Mouse (Mus musculus) CD8-positive naive resting alpha-beta T cell, adult 2 months (primary cell): ENCODE results near the gene Tmem238.
"Not testable (repeated sequence)": the region's sequence is repeated elsewhere in the genome, so short reads cannot be mapped to it uniquely, and the experiment has no call there.

Source experiments
- DNase-seq, 2 experiments: peaks; one replicate each; pipeline ENCODE4 v3.0.0; 2022; ENCODE audit warnings: low read depth in 2 of 2, low spot score in 2 of 2

Gene Tmem238

DNA sequence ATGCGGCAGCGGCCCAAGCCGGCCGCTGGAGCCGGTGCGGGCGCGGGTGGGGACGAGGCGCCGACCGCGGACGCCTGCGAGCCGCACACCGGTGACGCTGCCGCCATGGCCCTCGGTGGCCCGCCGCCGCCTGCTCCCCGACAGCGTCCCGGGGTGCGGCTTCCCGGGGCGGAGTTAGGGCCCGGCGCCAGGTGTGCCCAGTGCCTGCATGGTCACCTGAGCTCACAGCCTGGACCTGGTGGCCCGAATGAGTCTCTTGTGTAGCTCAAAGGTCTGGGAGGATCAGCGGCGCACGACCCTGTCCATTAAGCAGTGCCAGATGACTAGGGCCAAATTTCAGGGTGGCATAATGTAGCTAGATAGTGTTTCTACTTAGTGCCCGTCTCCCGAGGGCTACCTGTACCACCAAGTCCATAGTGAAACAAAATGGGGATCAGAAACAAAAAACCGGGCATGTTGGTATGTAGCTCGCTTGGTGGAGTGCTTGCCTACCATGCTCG lies at the start of gene Tmem238:
Gene Tmem238, minus strand, starts transcription at position 221 of the 500 bp plus-strand sequence.
- peak in 1 of 2 experiments; percentile 3 for DNase-seq

DNA sequence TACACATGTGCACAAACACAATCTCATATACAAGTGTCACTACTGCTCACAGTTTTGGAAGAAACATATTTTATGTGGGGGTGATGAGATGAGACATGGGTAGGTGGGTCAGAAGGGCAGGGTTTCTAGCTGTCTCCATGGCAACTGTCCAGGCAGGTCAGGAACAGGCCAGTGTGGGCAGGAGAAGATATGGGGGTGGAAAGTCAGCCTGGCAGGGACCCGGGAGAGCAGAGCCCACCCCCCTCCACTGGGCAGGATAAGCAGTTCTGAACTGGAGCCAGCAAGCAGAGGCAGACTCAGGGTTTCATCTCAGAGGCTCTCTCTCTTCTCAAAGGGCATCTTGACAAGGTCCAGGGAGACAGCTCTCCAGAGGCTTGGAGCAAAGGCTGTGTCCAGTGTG lies 48.2 kb upstream of the Tmem238 start:
- DNase-seq: no peak

DNA sequence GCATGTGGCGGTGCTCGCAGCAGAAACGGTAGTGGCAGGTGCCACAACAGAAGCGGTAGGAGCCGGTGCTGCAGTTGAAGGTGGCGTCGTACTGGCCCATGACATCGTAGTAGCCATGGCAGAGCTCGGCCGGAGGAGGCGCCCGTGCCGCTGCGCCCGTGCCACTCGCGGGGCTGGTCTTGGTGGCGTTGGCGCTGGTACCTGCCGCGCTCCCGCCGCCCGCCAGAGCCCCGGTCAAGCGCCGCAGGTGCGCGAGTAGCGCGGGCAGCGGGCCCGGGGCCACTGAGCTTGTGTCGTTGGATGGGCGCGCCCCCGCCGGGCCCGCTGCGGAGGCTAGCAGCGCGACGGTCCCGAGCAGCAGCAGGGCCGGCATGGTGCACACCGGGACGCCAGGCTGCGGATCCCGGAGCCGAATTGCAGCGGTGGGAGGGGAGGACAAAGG lies 46.9 kb upstream of the Tmem238 start:
- DNase-seq: peak; percentile 60 to 61

DNA sequence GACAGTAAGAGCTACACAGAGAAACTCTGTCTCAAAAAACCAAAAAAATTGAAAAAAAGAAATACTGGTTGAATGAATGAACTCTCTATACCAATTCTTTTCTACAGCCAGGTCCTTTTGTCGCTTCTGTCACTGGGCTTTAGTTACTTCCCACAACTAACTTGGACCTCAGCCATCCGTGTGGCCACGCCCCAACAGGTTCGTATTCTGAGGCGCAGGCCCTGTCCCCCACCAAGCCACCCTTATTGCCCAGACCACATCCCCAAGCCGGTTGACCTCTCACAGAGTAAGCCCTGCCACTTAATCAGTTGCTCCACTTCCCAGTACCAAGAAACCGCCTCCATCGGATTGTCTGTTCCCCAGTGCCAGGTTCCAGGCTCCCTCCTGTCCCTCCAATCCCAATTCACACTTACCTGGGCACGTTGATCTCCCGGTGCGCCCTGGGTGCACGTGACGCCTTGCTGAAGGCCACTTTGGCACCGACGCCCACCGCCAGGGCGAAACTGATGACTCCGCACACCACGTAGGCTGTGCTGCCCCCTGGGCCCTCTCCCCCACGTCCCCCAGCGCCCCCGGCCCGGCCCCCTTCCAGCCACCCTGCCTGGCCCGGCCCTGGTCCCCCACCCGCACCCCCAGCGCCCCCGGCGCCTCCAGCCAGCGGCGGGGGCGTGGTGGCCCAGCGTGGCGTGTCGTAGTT lies 46.3 kb upstream of the Tmem238 start:
- DNase-seq: no peak

DNA sequence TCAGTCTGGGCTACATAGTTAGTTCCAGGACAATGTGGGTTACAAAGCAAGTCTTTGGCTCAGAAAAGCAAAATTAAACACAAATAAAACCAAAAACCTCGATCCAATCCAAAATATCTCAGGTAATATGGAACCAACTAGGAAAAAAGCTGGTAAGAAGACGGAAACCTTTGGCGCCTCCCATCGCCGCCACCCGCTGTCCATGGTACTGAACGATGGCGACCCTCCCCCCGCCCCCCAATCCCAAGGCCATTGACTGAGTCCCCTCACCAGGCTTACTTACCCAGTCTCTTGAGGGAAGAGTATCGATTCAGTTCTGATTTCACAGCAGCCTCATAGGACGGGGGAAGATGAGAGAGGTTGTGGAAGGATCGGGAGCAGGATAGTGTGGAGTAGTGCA lies 41.0 kb upstream of the Tmem238 start:
- no peak for DNase-seq

DNA sequence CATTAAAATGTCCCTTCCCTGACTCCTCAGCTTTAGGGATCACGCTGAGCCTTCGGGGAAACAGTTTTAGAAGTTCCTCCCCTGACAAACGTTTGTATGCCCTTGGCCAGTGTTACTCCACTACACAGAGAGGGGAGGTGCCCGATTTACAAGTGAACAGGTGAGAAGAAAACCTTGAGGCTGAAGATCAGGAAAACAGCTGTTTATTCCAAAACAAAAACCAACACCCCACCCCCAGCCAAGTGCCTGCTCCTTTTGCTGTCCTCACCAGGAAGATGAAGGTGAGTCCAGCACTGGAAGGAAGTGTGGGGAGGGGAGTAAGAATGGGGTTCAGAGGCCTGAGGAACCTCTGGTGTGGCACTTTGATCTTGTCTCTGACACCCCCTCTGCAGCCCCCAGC lies 35.9 kb upstream of the Tmem238 start:
- DNase-seq: no peak

DNA sequence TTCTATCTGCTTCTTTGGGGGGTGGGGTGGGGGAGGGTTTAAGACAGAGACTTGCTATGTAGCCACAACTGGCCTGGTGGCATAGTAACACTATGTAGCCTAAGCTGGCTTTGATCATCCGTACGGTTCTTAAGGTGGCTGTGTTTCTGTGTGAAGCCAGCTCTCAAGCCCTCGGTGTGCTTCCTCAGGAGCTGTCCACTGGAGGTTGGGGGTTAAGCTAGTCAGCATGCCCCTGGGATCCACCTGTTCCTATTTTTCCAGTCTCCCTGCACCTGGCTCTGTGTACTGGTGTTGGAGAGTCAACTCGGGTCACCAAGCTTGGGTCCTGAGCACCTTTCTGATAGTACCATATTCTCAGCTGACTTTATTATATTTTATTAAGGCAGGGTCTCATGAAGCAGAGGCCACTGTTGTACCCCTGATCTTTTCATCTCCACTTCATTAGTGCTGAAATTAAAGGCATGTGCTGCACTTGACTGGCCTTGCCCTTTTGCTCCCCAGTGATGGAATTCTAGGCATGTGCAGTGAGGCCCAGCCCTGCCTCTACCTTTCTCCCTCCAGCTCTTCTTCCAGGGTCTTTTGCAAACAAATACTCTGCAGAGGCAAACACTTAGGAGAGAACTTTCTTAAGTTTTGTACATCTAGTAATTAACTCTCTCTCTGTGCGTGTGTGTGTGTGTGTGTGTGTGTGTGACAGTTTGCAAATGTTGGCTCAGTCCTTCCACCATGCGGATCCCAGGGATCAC lies 32.9 kb upstream of the Tmem238 start:
- no peak for DNase-seq

DNA sequence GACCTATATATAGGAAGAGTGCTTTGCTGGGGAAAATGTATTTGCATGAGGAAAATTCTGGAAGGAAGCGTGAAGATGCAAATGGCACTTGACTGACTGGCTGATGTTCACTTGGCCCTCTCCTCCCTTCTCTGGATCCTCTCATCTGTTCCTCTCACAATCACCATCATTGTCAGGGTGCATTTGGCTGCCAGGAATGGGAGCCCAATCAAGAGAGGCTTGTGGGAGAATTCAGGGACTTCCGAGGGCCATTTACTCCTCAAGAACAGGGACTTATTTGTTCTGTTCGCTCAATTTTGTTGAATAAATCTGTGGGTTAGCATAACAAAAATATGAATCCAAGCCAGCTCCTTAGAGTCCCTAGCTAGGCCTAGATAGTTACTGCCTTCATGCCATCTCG lies 32.2 kb upstream of the Tmem238 start:
- no peak for DNase-seq

DNA sequence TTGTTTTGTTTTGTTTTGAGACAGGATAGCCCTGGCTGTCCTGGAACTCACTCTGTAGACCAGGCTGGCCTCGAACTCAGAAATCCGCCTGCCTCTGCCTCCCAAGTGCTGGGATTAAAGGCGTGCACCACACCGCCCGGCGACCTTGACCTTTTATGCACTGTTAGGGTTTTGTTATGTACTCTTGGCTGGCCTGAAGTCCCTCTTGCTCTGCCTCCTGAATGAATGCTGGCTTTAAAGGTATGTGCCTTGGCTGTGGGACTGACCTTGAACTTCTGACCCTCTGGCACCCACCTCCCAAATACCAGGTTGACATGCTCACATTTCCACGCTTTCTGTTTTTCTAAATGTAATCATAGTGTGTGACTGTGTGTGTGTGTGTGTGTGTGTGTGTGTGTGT lies 31.5 kb upstream of the Tmem238 start:
- not testable (repeated sequence) for DNase-seq

DNA sequence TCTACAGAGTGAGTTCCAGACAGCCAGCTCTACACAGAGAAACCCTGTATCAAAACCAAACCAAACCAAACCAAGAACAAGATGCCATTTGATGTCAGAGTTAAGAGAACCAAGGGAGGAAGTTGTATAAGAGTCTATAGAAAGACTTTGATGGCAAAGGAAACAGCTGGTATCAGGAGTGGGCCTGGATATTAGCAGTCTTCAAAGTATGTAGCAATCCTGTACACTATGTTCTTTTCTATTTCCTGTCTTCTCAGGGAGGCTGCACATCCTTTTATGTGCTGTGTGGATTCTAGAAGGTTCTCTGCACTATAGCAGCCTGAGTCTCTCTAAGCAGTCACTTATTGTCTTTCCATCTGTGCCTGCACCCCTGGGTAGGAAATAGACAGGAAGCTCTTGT lies 27.1 kb upstream of the Tmem238 start:
- no peak for DNase-seq

DNA sequence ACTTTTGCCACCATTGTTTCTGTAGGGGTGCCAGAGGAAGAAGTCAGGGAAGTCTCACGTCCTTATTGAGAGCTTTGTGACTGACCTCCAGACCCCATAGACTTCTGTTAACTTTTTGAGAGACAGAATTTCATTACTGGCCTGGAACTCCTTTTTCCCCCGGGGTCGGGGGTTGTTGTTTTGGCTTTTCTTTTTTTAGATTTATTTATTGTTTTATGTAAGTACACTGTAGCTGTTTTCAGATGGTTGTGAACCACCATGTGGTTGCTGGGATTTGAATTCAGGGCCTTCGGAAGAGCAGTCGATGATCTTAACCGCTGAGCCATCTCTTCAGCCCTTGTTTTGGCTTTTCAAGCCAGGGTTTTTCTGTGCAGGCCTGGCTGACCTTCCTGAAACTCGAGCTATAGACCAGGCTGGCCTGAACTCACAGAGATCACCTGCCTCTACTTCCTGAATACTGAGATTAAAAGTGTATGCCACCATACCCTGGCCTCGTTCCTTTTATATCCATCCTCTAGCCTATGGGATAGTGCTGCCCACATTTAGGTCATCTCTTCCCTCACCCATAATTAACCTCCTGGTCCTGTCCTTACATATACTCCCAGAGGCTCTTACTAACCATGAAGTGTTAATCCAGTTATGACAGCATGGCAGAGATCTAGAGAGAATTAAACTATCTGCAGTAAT lies 23.8 kb upstream of the Tmem238 start:
- no peak for DNase-seq

DNA sequence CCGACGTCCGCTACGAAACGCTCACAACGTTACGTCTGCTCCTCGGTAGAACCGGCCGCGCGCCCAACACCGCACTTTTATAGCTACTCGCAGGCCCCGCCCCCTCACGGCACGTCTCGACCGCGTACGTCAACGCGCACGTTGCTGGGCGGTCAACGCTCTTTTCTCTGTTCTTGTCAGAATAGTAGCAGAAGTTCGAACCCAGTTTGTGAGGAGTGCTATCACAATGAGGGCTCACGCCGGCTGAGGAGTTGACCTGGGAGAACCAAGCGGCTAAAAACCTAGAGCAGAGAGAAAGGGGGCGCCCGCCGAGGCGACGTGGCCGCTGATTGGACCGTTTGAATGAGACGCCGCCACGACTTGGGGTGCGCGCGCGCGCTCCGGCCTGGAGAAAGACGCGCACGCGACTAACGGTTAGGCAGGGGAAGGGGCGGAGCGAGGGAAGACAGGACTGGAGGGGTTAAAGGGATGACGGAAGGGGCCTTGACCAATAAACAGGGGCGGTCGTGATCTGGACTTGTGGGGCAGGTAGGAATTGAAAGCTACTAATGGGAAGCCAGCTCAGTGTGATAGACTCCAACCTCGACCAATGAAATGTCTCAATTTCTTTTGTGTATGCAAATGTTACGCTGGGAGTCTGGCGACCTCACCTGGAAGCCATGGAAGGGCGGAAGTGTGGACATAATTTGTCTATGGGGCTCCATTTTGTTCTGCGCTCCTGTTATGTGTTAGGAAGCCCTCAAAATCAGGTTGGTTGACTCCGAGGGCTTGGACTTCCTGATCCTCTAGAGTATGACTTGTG lies 23.0 kb upstream of the Tmem238 start, which contains the start of gene Ube2s:
Gene Ube2s, minus strand, starts transcription at position 288 of the 802 bp plus-strand sequence.
- peak; percentile 97 to 98 for DNase-seq

DNA sequence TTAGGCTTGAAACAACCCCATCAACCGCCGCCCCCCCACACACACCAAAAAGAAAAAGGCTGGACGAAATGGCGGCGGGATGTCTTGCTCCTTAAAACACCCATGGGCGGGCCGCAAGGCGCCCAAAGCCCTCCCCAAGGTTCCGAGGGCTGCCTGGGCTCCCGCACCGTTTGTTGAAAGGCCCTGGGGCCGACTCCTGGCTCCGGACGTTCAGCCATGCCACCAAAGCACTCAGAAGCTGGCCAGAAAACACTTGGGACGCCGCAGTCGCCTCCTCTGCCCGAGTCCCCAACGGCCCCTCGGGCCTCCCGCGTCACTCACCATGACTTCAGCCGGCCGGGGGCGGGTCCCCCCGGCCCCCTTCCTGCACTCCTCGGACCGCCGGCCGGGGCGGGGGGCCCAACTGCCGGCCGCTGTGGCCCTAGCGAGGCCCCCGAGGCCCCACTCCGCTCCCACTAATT lies 22.4 kb upstream of the Tmem238 start:
- peak in 1 of 2 experiments; percentile 33 for DNase-seq

DNA sequence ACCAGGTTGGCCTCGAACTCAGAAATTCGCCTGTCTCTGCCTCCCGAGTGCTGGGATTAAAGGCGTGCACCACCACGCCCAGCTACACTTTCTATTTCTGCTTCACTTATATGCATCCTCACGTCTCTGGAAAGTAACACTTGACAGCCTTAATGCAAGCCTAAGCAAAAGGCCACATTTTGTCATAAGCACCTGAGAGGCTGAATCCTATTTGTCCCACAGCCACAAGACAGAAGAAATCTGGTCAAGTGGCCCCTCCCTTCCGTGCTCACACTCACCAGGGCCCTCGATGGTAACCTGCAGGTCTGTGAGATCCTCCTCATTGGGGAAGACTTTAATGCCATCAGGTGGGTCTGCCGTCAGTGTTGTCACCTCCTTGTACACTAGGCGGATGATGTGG lies 21.7 kb upstream of the Tmem238 start:
- DNase-seq: not testable (repeated sequence)

DNA sequence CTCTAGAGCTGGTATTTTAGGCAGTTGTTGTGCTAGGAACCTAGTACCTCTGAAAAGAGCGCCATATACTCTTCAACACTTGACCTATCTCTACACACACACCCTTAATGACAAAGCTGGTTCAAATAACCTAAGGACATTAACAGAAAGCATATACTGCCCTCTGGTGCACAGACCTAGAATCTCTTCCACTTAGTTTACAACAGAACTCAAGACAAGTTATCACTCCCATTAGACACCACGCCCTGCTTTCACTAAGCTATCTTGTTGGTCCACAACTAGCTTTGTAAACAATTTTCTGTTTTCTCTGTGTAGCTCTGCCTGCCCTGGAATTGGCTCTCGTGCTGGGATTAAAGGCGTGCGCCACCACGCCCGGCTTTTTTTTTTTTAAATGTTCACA lies 17.3 kb upstream of the Tmem238 start:
- DNase-seq: peak in 1 of 2 experiments; percentile 41

DNA sequence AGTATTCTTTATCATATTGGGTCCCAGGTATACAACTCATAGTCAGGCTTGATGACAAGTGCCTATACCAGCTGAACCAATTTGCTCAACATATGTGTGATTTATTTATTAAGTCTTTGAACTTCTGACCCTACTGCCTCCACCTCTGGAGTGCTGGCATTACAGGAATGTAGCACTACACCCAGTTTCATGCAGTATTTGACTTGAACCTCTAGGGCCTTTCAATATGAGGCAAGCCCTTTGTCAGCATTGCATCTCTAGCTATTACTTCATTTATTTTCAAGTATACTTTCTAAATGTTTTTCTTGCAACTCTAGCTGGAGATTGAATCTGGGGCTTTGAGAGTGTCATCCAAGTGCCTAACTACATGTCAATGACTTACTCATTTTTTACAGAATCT lies 12.8 kb upstream of the Tmem238 start:
- DNase-seq: no peak

DNA sequence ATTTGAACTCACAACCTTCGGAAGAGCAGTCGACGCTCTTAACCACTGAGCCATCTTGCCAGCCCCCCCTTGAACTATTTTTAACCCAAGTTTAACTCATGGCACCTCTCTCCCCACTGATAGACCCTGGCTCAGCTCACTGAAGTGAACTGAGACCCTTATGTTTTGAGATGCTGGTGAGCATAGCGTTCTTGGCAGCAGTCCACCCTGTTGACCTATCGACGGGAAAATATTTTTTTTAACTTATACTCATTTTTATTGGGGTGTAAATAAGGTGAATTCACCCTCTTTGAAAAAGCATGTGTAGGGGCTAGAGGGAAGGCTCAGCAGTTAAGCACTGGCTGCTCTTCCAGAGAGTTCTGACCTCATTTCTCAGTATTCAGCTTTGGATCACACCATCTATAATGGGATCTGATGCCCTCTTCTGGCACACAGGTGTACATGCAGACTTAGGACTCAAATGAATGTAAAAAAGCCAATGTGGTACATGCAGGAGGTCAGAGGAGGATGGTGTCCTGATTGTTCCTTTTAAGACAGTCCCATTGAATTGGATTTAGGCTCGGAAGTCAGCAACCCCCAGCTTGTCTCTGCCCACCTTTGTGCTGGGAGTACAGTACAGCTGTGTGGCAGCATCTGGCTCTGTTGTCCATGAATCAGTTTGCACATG lies 6.4 kb upstream of the Tmem238 start:
- peak in 1 of 2 experiments; percentile 41 for DNase-seq

DNA sequence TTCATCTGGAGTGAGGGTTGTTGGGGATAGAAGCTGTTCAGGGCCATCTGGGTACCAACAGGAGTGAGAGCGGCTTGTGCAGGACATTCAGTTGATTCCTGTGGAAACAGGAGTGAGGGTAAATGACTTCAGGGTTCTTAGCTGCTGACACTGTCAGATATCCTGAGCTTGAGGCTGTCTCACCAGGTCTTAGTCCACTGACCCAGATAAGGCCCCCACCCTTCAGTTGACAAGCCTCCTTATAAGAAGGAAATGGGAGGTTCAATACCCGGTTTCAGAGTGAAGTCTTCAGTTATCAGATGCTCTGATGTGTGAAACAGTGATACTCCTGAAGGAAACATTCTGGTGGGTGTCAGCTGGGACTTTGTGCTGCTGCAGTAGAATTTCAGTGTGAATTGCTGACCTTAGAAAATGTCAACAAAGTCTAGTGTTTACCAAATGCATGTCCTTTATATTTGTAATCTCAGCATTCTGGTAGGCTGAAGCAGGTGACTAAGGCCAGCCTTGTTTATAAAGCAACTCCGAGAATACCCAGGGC lies 5.2 kb upstream of the Tmem238 start:
- DNase-seq: no peak

DNA sequence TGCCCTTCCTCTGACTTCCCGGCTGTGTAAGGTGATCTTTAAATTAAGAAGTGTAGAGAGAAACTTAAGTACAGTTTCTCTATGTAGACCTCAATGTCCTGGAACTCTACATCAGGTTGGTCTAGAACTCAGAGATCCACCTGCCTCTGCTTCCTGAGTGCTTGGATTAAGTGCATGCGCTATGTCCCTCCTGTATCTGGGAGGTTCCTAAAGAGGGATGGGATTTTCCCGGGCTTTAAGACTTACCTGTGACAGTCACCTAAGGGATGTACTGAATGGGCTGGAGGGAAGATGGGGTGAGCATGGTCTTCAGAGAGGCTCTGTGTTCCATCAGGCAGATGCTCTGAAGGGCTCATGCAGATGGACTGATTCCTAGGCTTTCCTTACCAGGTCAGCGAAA lies 4.2 kb upstream of the Tmem238 start:
- DNase-seq: no peak

DNA sequence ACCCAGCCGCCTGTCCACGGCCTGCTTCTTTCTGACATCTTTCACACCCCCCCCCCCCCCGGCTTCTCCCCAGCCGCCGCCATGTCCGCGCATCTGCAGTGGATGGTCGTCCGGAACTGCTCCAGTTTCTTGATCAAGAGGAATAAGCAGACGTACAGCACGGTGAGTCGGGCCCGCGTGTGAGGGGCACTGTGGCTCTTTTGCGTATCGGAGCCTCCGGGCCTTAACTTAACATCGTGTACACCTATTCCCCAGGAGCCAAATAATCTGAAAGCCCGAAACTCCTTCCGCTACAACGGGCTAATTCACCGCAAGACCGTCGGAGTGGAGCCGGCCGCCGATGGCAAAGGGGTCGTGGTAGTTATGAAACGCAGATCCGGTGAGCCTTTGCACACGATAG lies 3.8 kb upstream of the Tmem238 start:
- not testable (repeated sequence) for DNase-seq
